Mouse (Mus musculus): Measurements from ENCODE around the gene Tbc1d5.
"Not testable (repeated sequence)": the region's sequence is repeated elsewhere in the genome, so short reads cannot be mapped to it uniquely, and the experiment has no call there.

The Tbc1d5 gene

DNA sequence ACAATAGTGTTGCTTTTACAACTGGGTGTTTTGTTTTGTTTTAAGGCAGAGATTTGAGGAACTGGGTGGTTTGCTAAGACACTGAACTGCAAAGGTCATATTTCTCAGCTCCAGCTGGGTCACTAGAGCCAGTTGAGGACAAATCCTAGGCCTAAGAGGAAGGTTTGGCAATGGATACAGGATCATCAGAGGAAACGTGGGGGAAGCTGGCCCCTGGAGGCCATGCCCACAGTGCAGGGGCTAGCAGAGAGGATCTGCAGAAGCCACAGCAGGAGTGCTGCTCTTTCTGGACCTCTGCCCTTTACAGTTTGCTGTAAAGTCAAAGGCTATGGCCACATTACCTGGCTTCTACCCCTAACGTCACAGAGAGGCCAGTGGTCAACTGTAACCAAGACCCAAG lies 428.3 kb downstream of the Tbc1d5 start:
- no peak for DNase-seq (ENCODE audit: low spot score in 2 of 2)

DNA sequence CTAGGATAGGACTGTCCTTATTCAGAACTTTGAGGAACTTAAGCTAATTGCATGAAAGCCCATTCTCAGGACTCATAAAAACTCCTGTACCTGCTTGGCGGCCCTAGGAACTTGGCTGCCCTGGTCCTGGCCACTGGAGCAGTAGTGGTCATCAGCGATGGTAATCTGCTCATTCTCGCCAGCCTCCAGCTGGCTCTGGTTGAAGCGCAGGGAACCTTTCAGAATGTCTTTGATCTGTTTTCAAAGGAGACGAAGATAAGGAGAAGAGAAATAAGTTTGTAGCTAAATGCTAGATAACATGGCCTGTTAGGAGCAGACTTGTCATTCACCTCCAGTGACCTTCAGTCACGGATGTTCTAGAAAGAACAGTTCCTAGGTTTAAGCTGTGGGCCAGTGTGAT lies 437.8 kb downstream of the Tbc1d5 start:
- DNase-seq (ENCODE audit: low spot score in 2 of 2), result no peak

DNA sequence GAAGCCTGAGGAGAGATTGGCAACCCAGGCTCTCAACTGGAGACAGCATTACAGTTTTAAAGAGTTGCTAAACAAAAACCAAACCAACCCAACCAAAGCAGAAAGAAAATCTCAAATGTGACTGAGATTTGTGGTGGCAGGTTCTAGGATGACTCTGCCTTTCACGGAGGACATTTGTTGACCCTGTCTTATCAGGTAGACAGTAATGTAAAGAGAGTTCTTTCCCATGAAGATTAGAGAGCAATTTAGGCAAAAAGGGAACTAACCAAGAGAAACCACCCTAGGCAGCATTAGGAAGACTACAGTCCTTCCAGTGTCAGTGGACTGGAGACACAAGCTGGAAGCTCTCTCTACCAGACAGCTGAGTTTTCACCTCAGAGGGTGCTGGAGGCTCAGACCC lies 438.3 kb downstream of the Tbc1d5 start:
- DNase-seq (ENCODE audit: low spot score in 2 of 2), result no peak

DNA sequence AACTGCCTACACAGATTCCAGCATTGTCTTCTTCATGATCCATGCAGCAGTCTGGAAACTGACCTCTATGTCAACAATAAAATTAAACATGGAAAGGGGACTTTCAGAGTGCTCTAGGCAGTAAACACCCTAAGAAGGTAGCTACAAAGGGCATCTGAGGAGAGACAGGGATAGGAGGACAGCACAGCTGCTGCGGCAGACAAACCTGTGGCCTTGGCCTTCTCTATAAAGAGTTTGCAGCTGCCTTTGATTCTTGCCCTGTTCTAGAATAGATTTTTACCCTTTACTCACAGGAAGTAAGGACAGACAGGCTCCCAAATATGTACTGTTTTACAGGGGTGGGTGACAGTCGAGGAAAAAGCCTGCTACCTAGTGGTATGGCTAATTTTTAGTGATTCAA lies 440.7 kb downstream of the Tbc1d5 start:
- DNase-seq (ENCODE audit: low spot score in 2 of 2), result no peak

DNA sequence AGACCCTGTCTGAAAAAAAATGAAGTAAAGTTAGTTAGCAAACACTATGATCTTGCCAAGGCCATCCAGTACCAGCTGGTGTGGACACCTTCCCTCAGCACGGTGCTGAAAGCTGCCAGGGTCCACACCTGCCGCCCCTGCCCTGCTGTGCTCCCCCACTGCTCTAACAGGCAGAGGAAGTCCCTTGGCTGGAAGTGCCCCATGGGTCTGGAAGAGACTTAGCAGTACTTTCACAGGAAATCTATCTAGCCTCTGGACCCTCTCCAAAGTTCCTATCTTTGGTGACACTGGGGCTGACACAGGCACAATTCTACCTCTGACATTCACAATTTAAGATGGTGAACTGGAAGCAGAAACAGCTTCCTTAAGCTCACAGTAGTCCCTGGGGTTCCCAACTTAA lies 442.1 kb downstream of the Tbc1d5 start:
- DNase-seq (ENCODE audit: low spot score in 2 of 2), result no peak

DNA sequence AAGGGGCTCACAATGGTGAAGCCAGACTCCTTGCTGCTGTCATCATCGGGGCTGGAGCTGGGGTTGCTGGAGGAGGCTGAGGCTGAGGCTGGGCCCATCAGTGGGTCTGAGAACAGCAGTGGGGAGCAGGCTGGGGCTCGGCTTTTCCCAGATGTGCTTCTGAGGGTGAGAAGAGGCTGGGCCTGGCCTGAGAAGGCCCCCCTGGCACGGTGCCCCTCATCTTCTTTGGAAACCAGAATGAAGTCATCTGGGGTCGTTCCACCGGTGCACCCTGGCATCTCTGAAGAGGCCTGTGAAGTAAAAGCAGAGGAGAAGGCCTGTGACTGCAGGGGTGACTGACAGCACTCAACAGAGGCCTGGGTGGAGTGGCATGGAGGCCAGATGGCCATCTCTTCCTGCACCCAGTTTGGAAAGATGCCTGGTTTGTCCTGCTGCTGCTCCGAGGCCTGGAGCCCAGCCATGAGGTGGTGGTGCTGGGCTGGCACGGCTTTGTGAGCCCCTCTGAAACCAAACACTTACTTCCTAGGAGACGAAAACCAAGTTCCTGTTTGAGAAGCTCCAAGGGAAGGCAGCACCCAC lies 443.1 kb downstream of the Tbc1d5 start:
- DNase-seq (ENCODE audit: low spot score in 2 of 2), result no peak

DNA sequence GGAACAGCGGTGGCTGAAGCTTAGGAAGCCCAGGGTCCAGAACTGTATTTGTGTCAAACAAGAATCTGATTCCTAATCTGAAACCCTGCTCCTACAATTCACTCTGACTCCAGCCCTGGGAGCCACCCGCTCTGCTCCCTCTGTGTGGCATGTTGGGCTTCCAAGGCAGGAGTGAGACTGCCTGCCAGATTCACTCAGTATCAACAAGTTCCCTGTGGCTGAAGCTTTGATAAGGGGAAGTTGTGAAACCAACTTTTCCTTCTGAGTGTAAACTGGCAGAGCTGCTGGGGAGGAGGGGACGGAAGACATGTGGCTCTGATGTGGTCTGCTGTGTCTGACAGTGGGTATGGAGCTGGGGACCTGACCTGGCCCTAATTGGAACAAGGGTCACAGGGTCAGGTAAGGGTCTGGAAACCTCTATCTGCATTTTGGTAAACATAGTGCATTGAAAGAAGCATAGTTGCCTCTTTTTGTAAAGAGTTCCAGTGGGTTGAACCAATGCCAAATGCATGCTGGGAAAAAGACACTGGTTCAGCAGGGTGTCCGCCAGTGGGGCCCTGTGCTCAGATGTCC lies 443.7 kb downstream of the Tbc1d5 start:
- DNase-seq (ENCODE audit: low spot score in 2 of 2), result peak in 1 of 2 experiments; percentile 8

DNA sequence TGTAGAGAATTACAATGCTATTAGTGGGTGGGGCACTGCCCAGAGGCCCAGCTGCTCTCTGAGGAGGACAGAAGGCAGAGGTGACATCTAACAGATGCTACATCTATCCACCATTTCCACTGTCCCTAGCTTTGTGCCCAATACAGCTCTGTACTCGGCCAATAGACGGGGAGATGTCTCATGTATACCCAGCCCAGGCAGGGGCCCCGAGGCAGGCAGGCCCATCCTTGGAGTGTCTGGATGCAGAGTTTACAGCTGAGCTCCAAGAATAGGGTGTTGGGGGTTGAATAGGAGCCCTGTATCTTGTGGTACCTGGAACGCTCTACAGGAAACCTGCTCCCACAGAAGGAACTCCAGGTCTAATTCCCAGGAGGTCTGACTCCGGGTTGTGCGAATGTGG lies 444.4 kb downstream of the Tbc1d5 start:
- DNase-seq (ENCODE audit: low spot score in 2 of 2), result no peak

DNA sequence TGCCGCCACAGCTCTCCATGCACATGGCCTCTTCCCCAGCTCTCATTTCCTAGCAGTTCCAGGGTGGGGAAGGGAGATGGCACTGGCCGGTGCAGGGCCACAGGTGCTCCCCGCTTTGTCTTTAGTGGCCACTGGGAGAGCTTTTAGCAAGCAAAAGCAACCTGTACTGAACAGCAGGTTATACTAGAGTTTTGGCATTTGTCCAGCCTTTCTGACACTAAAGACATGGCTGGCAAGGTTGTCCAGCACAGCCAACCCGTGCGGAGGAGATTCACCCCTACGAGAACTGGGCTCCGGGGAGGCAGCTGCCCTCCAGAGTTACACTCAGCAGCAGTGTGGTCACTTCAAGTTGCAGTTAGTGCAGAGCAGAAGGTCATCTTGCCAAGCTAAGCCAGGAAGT lies 445.8 kb downstream of the Tbc1d5 start:
- no peak for DNase-seq (ENCODE audit: low spot score in 2 of 2)

DNA sequence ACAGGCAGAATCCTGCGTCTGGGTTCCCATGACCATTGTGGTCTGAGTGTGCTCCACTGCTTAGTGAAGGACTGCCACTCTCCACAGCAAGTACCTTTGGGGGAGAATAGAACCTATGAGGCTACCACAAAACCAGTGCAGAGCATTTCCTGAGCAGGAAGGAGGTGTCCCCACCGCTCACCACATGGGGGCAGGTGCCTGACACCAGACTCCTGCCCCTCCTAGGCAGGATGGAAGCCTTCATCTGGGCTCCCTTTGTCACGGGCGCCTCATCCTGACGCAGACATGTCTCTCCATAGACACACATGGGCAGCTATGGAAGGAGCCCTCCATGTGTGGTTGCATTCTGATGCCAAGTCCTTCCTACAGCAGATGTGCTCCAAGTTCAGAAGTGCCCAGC lies 447.3 kb downstream of the Tbc1d5 start:
- no peak for DNase-seq (ENCODE audit: low spot score in 2 of 2)

DNA sequence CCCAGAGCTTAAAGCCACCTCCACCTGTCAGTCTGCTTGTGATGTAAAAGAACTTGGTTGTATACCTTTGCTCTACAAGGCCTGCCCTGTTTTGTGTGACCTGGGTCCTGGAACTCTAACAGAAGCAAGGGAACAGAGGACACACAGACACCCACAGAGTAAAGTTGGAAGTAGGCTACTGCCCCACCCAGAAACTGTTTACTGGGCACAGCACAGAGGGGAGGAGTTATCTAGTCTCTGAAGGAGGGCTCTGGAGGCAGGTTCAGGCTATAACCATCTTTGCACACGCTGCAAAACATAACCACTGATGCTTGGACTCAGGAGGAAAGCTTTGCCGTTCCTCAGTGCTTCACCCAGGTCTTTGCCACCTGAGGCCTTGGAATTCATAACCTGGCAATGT lies 448.3 kb downstream of the Tbc1d5 start:
- DNase-seq (ENCODE audit: low spot score in 2 of 2), result no peak

DNA sequence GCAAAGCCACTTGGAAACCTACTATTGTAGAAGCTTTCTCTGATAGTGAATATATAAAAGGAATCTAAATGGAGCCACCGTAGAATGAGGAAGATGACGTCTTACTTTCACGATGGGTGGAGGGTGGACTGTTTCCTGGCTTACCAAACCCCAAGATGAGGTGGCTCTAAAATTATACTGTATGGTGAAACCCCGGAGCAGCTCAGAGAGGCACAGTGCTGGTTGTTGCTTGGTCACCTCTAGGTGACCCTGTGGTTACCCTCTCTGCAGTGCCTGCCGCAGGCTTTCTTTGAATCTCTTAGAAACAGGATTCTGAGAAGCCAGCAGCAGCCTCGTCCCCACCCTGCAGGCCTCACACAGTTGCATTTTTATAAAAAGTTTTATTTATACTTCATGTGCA lies 449.6 kb downstream of the Tbc1d5 start:
- DNase-seq (ENCODE audit: low spot score in 2 of 2), result no peak

DNA sequence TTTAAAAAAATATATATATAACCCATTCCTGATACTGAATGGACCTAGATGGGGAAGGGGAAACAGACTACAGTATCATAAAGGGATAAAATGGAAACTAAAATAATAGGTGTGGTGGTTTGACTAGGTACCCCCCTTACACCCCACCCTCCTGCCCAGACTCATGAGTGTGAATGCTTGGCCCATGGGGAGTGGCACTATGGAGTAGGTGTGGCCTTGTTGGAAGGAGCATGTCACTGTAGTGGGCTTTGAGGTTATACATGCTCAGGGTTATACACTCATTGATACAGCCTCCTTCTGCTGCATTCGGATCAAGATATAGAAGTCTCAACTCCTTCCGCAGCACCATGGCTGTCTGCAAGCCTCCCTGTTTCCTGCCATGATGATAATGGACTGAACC lies 450.1 kb downstream of the Tbc1d5 start:
- no peak for DNase-seq (ENCODE audit: low spot score in 2 of 2)

DNA sequence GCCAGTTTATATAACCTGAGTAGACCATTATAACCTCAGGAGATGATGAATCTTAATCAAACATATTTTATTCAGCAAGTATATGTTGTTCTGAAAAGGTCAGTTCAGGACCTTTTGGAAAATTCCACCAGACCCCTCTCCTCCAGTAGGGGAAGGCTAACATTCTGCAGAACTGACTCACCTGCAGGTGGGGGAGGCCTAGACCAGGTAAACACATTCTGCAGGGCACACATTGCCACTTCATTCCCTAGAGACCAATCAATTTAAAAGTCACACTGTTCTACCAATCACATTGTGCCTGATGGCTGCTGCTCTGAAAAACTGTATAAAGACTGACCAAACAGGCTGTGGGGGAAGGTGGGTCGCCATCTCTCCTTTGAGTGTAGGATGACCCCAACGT lies 452.9 kb downstream of the Tbc1d5 start:
- DNase-seq (ENCODE audit: low spot score in 2 of 2), result no peak

DNA sequence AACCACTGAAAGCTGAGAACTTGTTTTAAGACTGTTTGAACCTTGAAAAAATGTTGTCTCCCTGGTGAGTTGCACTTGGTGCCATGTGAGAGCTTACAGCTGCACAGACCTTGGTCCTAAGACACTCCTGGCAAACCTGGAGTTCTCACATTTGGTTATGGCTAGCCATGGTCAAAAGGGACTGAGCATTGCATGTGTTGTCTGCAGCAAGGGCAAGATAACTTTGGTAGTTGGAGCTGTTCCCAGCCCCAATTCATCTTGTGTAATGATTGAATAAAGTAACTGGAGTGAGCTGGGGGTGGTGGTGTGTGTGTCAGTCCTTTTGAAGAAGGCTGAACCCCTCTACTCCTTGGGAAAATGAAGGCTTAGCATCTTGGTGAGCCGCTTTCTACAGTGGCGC lies 454.8 kb downstream of the Tbc1d5 start:
- DNase-seq (ENCODE audit: low spot score in 2 of 2), result no peak

DNA sequence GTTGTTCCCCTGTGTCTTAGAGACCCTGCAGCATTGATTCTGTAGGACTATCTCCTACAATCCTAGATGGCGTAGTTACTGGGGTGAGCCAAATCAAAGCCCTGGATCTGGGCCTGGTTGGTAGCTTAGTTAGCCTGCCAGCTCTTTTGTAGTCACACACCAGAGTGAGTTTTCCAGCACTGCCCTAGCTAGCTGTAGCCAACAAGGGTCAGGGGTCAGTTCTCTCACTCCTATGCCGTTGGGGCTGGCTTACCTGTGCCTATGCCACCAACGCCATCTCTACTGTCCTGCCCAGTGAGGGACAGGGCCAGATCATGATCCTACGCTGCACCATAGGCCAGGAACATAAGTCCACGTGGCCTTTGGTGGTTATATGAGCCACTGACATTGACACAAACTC lies 461.6 kb downstream of the Tbc1d5 start:
- no peak for DNase-seq (ENCODE audit: low spot score in 2 of 2)

DNA sequence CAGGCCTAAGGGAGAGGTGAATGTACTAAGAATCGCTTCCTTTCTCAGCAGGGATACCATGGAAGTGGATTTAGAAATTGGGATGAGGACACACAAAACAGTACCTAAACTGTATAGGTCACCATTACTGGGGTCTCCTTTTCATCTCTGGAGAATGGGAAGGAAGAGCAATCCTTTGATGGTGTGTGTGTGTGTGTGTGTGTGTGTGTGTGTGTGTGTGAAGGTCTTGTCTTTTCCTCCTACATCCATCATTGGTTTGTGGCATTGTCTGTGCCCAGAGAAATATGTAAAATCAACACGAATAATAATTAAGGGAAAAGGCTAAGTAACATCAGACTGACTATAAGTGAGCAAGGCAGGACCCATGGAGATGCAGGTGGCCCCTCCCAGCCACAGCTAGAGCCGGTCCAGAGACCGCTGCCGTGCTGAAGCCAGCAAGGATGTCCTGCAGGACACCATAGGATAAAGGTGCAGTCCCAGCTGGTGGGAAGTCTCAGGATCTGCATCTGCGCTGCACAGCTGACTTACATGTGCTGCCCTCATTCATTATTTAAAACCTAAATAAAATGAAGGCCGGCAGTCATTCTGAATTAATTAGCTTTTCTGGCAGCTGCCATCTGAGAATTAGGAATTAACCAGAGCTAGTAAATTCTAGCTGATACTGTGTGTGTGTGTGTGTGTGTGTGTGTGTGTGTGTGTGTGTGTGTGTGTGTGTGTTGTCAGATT lies 468.5 kb downstream of the Tbc1d5 start:
- no peak for DNase-seq (ENCODE audit: low spot score in 2 of 2)

DNA sequence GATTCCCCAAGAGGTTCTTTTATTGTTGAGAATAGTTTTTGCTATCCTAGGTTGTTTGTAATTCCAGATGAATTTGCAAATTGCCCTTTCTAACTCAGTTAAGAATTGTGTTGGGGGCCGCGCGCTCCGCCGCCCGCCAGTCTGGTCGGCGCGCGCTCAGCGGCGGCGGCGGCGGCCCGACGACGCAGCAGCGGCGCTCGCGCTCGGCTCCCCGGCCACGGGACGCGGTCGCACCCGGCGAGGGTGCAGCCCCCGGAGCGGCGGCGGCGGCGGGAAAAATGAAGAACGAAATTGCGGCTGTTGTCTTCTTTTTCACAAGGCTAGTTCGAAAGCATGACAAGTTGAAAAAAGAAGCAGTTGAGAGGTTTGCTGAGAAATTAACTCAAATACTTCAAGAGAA lies 480.7 kb downstream of the Tbc1d5 start:
- not testable (repeated sequence) for DNase-seq (ENCODE audit: low spot score in 2 of 2)

DNA sequence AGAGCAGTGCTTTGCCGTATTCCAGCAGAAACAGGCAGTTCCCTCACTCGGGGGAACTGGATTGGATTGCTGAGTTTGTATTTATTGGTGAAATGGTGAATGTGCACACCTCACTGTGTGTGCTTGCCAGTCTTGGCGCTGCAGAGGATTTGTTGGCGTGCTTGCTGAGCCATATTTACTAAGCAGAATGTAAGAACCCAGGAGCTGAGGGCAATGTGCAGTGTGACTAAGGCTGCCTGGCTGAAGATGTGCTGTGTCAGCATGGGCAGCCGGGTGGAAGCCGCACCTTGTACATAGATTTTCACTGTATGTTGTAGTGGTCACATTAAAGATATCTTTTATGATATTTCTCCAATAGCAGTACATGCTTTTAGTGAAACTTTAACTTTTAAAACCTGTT lies 491.0 kb downstream of the Tbc1d5 start:
- DNase-seq (ENCODE audit: low spot score in 2 of 2), result no peak

DNA sequence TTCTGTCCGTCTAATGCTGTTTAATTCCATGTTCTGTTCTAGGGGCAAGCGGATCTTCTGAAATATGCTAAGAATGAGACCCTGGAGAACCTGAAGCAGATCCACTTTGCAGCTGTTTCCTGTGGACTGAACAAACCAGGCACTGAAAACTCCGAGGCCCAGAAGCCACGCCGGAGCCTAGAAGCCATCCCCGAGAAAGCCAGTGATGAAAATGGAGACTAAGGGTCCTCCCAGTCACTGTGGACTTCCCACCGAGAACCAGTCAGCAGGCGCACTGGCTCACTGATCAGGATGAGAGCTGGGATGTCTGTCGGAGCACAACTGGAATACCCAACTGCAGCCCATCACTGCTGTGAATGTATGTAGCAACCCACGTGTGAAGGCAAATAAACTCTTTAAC lies 491.5 kb downstream of the Tbc1d5 start:
- DNase-seq (ENCODE audit: low spot score in 2 of 2), result no peak

DNA sequence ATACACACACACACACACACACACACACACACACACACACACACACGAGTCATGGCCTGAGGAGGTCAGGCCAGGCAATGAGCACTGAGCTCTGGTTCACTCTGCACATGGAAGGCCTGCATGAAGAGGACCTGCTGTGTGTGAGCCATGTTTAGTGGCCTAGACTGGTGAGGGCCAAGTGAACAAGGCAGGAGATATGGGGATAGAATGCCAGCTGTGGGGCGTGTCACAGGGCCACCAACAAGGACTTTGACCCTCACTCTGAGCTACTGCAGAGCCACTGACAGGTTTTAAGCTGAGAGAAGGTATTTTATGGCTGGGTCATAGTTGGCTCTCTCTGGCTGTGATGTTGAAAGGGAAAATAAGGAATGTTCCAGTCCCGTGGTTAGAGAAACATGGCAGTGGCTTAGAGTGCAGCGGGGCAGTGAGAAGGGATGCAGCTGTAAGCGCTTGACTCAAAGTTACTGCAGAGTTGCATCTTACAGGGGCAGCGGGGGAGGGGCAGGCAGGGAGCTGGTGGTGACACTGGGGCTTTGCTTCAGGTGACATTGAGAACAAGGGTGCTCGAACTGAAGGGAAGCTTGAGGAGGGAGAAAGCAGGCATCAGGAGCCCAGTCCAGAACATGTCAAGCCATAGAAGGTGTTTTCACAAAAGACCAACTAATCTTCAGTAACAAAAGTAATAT lies 494.0 kb downstream of the Tbc1d5 start:
- no peak for DNase-seq (ENCODE audit: low spot score in 2 of 2)
